Mouse (Mus musculus) c-Kit-negative CD71-positive TER-119-positive erythroid progenitor cells, embryonic 14.5 days (primary cell): Measurements from ENCODE around the gene Timp3.

ENCODE experiments used
- DNase-seq: peaks from one replicate; pipeline ENCODE4 v3.0.0-alpha.2; 2013; ENCODE audit warnings: low read depth, low spot score

The Timp3 gene

GRCm38 (mm10) chr10:86300293-86301116 is at the start of gene Timp3:
TSS of gene Timp3 (plus strand) at chr10:86300372.
- no peak for DNase-seq

DNA sequence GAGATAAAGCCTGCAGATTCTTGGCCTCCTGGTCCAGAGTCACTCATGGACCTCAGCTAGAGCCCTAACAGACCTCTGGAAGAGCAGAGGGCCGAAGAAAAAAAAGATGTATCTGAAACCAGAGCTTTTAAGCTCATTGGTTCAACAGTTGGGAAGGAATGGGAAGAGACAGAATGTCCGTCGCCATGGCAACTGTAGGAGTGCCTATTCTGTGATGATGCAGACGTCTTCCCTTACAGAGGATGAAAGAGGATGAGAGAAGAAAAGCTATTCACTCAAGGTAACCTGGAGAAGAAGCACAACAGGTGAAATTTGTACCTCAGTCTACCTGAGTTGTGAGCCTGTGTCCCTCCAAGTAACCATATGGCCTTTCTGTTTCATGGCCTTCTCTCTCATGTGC is 44.0 kb upstream of the Timp3 start:
- DNase-seq = no peak

- no peak for DNase-seq
These were observed 43.1 kb upstream of the Timp3 start for GRCm38 (mm10) chr10:86257045-86257444.

DNA sequence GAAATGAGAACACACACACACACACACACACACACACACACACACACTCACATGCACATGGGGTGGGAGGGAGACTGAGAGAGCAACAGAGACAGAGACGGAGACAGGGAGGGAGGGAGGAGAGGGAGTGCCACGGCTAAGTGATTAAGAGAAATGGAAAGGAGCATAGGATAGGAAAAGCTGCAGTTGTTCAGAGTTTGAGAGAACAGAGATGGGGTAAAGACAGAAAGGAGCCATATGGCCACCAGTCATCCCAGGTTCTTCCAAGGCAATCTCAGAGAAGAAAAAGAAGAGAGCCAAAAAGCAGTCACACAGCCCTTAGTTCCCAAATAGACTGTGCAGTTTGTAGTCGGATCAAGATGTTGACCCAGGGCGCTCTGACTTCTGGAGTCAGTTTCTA is 42.1 kb upstream of the Timp3 start:
- no peak for DNase-seq

DNA sequence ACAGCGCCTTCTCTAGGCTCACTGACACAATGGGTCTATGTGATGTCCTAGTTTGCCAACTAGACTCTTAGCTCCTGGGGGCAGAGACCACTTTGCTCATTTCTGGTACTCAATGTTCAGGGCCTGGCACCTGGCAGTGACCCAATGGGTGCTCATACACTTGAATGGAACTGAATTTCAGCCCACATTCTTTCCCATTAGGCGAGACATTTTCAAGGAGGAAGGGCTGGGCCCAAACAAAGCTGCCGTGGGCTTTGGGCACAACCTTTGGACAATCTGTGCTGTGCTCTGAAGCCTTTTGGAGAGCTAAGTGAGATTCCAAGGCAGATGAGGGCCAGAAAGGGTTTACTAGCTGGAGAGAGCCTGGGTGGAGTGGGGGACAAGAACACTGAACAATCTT is 41.2 kb upstream of the Timp3 start:
- no peak for DNase-seq

- no peak for DNase-seq
These were observed 38.4 kb upstream of the Timp3 start for GRCm38 (mm10) chr10:86261725-86262124.

DNA sequence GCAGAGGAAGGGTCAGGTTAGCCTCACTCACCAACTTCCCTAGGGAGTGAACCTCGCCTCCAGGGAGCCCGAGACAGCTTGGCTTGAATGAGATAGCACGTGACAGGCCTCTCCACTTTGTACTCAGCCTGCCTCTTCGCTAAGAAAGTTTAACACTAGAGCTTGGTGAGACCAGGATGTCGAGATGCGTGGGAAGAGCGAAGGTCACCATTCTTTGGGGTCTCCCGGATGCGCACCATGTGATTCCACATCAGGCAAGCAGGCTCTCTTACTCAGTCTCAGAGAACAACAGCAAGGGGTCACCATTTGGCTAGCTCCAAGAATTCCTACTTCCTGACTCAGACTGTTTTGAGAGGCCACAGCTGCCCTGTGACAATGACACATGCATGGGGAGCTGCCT is 35.6 kb upstream of the Timp3 start:
- DNase-seq = no peak

DNA sequence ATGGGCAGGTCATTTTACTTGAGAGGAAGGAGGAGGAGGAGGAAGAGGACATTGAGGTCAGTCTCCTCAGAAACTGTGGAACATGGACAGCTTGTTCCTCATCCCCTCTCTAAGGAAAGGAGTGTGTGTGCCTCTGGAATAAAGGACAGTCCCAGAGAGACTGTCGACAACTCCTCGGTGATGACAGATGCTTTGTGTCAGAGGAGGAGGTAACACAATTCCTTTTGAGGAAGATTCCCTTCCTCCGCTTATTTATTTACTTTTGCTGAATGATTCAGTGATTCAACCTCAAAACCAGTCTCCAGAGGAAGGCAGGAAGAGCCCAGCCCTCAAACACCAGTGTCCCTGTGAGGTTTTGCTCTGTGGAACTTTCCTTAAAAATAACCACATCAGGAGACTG is 29.9 kb upstream of the Timp3 start:
- DNase-seq = no peak

DNA sequence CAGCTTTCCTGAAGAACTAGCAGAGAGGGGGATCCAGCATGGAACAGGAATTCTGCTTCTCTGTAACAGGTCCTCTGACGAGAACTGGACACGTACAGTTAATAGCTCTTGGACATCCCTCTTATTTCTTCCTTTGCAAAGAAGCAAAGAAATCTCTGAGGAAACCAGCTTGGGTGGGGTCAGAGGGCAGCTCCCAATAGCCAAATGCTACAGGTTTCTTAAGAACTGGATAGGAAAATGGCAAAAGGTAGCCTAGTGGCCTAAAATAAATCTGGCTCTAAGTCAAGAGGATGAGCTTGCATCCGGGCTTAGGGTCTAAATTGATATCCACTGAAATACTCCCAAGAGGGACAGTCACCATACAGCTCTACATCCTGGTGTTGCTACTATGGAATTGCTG is 27.3 kb upstream of the Timp3 start:
- DNase-seq = no peak

DNA sequence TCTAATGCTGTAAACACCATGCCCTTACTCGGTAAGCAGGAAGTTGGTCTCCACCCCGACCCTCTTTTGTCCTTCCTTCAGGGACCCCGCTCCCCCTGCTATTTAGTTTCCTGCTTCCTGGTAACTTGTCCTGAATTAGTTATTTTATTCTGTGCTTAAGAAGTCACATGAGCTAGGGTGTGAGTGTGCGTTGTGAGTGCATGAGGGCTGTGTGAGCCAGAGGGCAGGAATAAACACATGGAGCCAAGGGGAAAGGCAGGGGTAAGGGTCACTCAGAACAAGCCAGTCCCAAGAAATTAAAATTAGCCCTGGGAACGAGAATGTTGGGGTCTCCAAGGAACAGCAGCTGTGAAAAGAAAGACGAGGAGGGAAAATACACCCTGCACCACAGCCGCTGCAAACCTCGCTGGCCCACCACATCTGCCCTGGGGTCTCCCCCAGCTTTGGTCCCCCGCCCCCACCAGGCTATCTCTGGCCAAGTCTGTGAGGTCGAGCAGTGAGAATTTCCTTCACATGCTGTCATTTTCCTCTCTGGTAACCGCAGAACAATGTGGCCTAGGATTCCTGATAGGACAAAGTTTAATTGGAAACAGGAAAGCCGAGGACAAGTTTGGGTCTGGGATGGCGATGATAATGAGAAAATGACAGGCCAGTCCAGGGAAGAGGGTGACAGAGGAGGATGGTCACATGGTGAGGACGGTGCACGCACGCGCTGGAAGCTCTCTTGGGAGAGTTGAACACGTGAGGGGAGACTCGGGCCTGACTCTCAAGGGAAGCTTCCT is 26.6 kb upstream of the Timp3 start:
- no peak for DNase-seq

DNA sequence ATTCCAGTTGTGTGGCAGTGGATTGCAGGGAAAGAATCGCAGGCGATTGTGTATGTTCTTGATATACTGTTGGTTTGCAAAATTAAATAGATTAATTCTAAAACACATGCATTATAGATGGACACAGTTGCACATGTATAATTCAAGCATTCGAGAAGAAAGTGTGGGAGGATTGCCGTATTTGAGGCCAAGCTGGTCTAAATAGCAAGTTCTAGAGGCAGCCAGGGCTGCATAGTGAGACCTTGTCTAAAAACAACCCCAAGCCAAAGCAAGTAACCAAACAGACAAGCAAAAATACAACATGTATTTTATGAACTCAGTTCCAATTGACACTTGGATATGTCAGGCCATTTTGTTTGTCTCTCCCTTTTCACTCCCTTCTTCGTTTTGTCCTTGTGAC is 24.6 kb upstream of the Timp3 start:
- DNase-seq = no peak

DNA sequence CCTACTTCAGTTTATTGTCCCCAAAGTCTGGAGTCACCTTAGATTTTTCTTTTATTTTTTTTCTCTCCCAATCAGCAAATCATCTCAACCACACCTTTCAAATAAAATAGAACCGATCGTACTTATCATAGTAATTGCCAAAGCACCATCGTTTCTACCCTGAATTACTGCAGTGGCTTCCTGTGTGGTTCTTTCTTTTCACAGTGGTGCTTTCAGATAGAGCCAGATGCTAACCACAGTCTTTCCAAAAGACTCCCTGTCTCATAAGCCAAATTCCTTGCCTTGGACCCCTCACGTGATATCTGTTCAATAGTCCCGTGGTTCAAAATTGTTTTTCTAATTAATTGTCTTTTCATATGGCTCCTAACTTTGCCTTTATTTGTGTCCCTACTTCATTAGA is 22.8 kb upstream of the Timp3 start:
- DNase-seq = no peak

DNA sequence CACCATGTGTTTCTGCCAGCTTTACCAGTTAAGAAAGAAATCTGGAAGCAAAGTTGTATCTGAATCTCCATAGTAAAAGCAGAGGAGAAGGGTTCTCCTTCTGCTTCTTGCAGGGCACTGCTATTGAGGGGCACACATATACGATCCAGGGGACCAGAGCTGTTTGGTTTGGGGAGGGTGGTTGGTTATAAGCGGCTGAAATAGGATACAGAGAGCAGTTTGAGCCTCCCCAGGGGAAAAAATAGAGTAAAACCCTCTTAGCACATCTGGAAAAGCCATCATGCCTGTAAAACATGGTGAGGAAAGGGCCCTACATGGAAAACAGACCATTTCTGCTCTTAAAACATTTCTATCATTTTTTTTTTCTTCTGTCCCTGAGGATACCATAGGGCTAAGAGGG is 21.7 kb upstream of the Timp3 start:
- DNase-seq = no peak

DNA sequence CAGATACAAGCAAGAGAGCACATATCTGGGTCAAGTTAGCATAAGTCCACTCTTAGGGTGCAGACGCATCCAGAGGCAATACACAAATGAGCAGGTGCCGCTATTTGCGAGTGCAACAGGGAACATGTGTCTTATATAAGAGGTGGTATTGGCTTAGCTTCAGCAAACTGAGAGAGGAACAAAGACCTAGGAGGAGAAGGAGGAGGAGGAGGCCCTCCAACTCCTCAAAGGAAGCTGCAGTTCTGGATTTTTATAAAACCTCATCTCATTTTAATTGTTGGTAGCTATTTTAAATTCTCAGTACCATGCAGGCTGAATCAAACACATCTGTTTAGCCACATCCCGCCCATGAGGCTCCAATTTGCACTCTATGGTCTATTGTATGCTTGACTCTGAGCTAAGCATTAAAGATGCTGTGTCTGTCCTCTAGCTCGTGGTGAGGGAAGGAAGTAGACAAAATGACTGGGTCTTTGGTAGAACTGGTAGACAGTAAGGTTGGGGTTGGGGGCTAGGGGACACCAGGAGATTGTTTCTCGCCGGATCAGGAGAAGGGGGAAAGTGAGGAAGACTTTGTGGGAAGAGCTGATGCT is 20.5 kb upstream of the Timp3 start:
- DNase-seq = no peak

- DNase-seq = no peak
These were observed 18.9 kb upstream of the Timp3 start for GRCm38 (mm10) chr10:86281238-86281637.

- DNase-seq = no peak
These were observed 13.7 kb upstream of the Timp3 start for GRCm38 (mm10) chr10:86286508-86286907.

- no peak for DNase-seq
These were observed 9.9 kb upstream of the Timp3 start for GRCm38 (mm10) chr10:86290109-86290771.

- no peak for DNase-seq
These were observed 6.3 kb upstream of the Timp3 start for GRCm38 (mm10) chr10:86293880-86294279.

GRCm38 (mm10) chr10:86294599-86295365 is 5.4 kb upstream of the Timp3 start:
- DNase-seq = no peak

- no peak for DNase-seq
These were observed 4.6 kb upstream of the Timp3 start for GRCm38 (mm10) chr10:86295454-86296098.

GRCm38 (mm10) chr10:86296111-86296510 is 4.1 kb upstream of the Timp3 start:
- peak; percentile 17 for DNase-seq
